Mouse (Mus musculus) lung, adult 2 months (tissue): ENCODE data around the gene Prkce. TPM values are rescaled to one million over a fixed set of nuclear protein-coding genes. Genes with fewer than 3 reads are reported as not detected.

Experiments used
- DNase-seq: peaks from one replicate; pipeline ENCODE4 v3.0.0; 2022
- H3K4me1 ChIP-seq: fragments of 200-500 bp; 2 replicates; pipeline ENCODE4 v1.6.1; 2011; ENCODE audit warnings: low read length; ENCODE audit not compliant: control insufficient read depth, insufficient read depth
- H3K4me3 ChIP-seq: fragments of 200-500 bp; replicated peaks from 2 replicates; pipeline ENCODE3; 2011; ENCODE audit warnings: low read depth, mild to moderate bottlenecking, control low read depth, low read length; ENCODE audit errors: extremely low read depth
- CTCF ChIP-seq: fragments of 200-500 bp; IDR thresholded peaks from 2 replicates; pipeline ENCODE4 v1.5.1; 2011; ENCODE audit warnings: mild to moderate bottlenecking, low read length, control low read depth; ENCODE audit not compliant: insufficient read depth
- POLR2A ChIP-seq: fragments of 200-500 bp; IDR thresholded peaks from 2 replicates; pipeline ENCODE4 v1.6.1; 2011; ENCODE audit warnings: low read depth, mild to moderate bottlenecking, control low read depth, low read length, borderline replicate concordance; ENCODE audit errors: extremely low read depth
- WGBS: fragments of 180-500 bp; shearing (Covaris S2); methylation state at CpG from one replicate; pipeline ENCODE4 v1.1.7; 2018; 5-methylcytosine and 5-hydroxymethylcytosine counted together
- polyA plus RNA-seq: library from polyadenylated mRNA; depleted of rRNA; stranded (reverse); fragments of >200 nt; gene quantifications from 2 replicates; pipeline ENCODE4 v1.2.3, GENCODE M21; 2012

Prkce gene
- polyA plus RNA-seq, 1 experiment, result 13.5 TPM

DNA sequence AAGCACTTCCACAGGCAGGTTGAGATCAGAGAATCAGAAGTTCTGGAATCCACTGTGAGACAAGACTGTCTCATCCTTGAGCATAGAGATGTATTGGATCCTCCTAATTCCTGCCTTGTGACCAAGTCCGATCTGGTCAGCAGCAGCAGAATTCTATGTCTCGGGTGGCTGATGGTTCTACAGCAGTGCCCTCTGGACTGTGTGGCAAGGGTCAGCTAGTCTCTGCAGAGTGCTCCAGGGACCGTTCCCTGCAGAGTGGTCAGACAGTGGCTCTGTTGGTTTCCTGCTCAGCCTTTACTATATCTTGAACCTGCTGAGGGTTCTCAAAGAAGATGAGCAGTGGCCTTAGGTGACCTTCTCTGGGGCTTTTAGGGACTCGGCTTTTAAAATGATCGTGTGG is 355.1 kb downstream of the Prkce start:
- 81% methylated on average over 5 of the region's 5 CpGs for WGBS
- DNase-seq, result no peak
- Histone ChIP-seq H3K4me1 (peaks cover 5% of the 10 kb centered on the region; the same call in 1 of the 2 replicates), H3K4me3 (no peak overlapping the region)
- TF ChIP-seq POLR2A (no peak), CTCF (no peak)

DNA sequence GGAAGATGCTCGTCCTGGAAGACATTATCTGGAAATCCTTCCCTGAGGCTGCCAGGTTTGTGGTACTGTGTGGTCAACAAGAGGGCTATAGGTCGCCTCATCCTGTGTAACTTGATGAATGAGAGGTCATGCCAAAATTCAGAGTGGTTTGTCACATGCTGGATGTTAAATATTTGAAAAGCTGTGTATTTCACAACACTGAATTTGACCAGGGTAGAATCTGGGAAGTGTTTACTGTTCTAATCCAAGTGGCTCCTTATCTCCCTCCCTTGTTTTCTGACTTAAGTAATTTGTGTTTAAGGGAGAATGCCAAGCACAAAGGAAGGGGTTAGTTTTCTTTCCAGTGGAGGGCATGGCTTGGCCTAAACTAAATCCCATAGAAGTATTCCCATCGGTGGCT is 355.8 kb downstream of the Prkce start:
- no peak for DNase-seq
- no peak overlapping the region for H3K4me3 ChIP-seq
- WGBS, result 54% methylated on average over 3 of the region's 3 CpGs

DNA sequence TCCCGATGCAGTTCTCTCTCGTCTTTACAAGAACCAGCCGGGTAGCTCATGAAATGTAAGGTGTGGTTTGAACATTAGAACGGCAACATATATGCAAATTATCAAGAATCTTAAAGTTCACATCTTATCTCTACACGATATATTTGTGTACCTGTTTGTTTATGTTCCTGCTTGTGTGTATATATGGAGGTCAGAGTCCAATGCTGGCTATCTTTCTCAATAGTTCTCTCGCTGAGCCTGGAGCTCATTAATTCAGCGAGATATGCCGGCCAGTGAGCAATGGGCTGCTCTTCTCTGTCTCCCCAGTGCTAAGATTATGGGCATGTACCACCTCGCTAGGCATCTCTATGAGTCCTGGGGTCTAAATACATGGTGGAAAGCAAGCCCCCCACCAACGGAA is 356.3 kb downstream of the Prkce start:
- no peak for TF ChIP-seq CTCF
- TF ChIP-seq POLR2A, result no peak
- H3K4me3 ChIP-seq, result no peak overlapping the region
- H3K4me1 ChIP-seq, result peaks cover 10% of the 10 kb centered on the region
- WGBS, result 81% methylated on average over 10 of the region's 10 CpGs
- no peak for DNase-seq

More for the DNA sequence above, 355.8 kb downstream of the Prkce start:
- peaks cover 7% of the 10 kb centered on the region for H3K4me1 ChIP-seq
- TF ChIP-seq POLR2A (no peak), CTCF (no peak)

DNA sequence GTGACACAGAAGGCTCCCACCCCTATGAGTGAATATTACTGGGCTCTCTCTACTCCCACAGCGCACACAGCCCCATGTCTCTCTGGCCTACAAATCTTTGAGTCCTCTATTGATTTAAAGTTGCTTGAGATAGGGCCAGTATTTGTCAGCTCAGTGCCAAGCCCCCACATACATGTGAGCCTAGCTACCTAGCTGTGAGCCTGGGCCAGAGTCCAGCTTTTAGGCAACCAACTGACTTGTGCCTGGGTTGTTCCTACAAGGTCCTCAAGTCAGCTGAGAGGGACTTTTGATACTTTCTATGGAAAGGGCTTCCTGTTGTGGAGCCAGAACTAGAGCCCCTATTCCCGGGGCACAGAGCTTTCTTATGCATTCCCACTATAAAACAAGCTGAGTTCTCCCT is 357.5 kb downstream of the Prkce start:
- 81% methylated on average over 2 of the region's 2 CpGs for WGBS
- no peak for TF ChIP-seq POLR2A
- TF ChIP-seq CTCF, result no peak
- H3K4me3 ChIP-seq, result no peak overlapping the region
- DNase-seq, result no peak
- H3K4me1 ChIP-seq, result peaks cover 20% of the 10 kb centered on the region

DNA sequence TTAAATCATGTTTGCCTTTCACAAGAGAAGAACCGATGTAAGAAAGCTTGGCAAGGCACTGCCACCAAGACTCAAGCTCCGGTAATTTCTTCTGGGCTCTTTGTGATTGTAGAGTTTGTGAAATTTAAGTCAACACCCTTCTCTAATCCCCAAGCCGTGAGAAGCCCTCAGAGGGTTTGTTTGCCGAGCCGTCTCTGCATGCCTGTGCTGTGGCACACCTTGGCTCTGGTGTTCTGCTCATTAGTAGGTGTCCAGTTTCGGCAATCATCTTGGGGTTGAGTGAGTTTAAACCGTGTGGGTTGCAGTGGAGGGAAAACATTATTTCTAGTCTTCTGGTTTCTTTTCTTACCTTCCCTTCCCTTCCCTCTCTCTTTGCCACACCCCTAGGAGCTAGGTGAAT is 358.4 kb downstream of the Prkce start:
- WGBS, result 57% methylated on average over 7 of the region's 7 CpGs
- TF ChIP-seq POLR2A (no peak), CTCF (no peak)
- Histone ChIP-seq H3K4me3 (no peak overlapping the region), H3K4me1 (peaks cover 29% of the 10 kb centered on the region)
- DNase-seq, result no peak

DNA sequence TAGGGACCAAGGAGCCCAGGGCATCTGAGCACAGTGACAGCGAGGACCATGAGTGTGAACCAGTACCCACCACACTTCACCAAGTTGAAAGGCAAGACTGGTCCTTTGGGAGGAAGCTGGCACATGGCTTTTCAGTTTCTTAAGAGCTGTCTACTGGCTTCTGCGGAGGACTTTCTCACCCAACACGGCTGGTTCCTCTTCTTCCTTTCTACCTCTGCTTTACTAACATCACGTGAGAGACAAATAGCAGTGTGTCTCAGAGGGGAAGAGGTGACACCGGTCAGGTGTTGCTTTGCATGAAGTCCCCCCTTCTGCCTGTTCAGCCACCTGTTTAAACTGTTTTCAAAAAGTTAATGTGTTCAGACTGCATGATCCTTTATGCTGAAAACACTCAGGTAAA is 359.7 kb downstream of the Prkce start:
- 72% methylated on average over 5 of the region's 5 CpGs for WGBS
- Histone ChIP-seq H3K4me1 (peaks cover 39% of the 10 kb centered on the region), H3K4me3 (no peak overlapping the region)
- DNase-seq, result no peak
- TF ChIP-seq CTCF (no peak), POLR2A (no peak)

DNA sequence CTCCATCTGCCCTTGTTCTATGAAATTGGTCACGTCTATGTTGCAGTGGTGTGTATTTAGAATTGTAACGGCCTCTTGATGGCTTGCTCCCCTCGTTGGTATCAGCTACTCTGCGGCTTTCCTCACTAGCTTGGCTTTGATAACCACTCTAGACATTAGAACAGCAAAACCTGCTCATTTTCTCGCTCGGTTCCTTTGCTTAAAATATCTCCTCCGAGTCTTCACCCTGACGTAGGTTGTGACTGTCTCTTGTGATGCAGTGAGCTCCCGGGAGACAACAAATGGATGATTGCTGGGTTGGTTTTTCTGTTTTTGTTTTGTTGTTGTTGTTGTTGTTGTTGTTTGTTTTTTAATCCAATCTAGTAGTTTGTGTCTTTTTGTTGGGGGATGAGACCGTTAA is 361.4 kb downstream of the Prkce start:
- peak; percentile 8 for DNase-seq
- WGBS, result 55% methylated on average over 10 of the region's 10 CpGs
- no peak for TF ChIP-seq POLR2A
- no peak for TF ChIP-seq CTCF
- peaks cover 51% of the 10 kb centered on the region for H3K4me1 ChIP-seq
- no peak overlapping the region for H3K4me3 ChIP-seq

DNA sequence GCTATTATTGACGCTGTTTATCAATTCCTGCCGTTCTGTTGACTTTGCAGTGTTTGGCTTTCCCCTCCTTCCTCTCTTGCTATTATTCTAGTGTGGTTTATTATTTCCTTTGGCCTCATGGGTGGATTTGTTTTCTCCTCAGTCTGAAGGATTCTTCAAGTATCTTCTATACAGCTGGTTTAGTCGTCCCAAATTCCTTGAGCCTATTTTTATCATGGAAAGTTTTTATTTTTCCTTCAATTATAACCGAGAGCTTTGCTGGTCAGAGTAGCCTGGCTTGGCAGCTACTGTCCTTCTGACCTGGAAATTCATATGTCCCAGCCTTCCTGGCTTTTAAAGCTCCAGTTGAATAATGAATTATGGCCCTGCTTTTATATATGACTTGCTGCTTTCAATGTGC is 361.8 kb downstream of the Prkce start:
- H3K4me1 ChIP-seq, result peaks cover 50% of the 10 kb centered on the region
- no peak overlapping the region for H3K4me3 ChIP-seq
- no peak for DNase-seq
- WGBS, result 23% methylated on average over 4 of the region's 4 CpGs
- no peak for TF ChIP-seq CTCF

DNA sequence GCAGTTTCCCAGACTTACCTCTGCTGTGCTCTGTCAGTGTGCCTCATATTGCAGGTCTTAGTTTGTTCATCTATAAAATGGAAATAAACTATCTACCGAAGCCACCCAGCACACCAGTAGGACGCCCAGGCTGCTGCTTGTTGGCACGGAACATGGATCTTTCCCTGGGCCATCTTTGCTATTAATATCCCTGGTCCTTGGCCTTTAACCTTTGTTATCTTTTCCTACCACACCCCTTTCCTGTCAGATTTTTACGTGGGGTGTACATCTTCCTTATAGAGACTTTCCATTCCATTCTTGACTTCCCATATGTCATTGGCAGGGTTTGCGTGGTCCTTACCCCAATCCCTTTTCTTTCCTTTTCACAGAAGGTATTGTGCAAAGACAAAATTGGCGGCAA is 363.6 kb downstream of the Prkce start:
- no peak overlapping the region for H3K4me3 ChIP-seq
- no peak for DNase-seq
- TF ChIP-seq POLR2A, result no peak
- TF ChIP-seq CTCF, result no peak
- 54% methylated on average over 6 of the region's 6 CpGs for WGBS
- H3K4me1 ChIP-seq, result peaks cover 57% of the 10 kb centered on the region

DNA sequence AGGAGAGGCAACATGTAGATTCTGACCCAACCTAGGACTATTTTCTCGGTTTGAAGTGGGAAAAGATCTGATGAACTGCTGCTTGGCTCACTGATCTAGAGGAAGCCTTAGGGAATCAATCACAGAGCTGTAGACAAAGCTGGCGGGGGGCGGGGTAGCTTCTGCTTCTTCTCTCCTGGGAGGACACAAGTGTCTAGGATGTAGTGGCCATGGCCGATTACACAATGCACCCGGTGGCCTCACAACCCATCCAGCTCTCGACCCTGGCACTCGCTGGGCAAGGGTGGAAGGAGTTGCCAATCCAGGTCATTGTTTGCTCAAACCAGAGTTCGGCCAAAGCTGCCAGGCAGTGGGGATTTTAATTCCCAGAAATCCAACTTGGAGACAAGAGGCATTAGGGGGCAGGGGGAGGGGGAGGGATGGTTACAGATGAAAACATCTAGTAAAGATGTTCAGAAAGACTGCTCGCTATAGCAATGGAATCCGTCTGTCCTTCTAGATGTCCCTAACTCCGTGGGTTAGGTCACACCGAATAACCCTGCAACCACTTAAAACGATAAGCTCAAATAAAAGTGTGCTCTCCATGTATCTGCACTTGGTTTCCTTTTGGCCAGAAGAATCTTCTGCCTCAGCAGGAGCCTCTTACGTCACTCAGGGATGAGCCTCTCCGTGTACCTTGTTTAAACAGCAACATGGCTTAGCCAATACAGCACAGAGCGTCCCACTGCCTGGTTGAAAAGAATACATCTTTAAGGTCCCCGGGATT is 365.4 kb downstream of the Prkce start:
- Histone ChIP-seq H3K4me3 (no peak overlapping the region), H3K4me1 (peaks cover 64% of the 10 kb centered on the region)
- DNase-seq, result peak; percentile 51
- 47% methylated on average over 17 of the region's 17 CpGs for WGBS
- TF ChIP-seq POLR2A (no peak), CTCF (no peak)

DNA sequence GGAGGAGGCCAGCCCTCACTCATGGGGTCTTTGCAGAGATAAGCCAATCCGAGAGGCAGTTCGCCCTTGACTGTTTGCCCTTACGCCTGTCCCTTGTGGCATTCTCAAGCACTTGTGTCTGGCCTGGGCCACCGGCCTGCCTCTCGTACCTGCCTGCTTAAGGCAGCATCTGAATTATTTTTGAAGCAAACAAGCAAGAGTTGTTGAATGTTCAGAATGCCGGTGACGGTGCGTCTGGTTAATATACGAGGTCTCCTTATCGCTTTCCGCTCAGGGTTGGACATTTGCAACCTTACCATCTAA is 365.9 kb downstream of the Prkce start:
- TF ChIP-seq CTCF, result no peak
- no peak for TF ChIP-seq POLR2A
- 69% methylated on average over 11 of the region's 11 CpGs for WGBS
- Histone ChIP-seq H3K4me1 (peaks cover 61% of the 10 kb centered on the region), H3K4me3 (no peak overlapping the region)
- DNase-seq, result no peak
